Mouse (Mus musculus) MEL (cell line): ENCODE data around the gene Srsf6.

Experiments
- CTCF ChIP-seq, 3 experiments: IDR thresholded peaks in 2 of 3; conservative IDR thresholded peaks in 1 of 3; 2 replicates each; pipeline ENCODE4 v1.5.1; 2011 to 2012; ENCODE audit warnings: low read length in 3 of 3, low read depth in 2 of 3, mild to moderate bottlenecking in 2 of 3, improper control_type of control experiment in 1 of 3, inconsistent platforms in 1 of 3, mixed read lengths in 1 of 3, moderate library complexity in 1 of 3; ENCODE audit not compliant: control insufficient read depth in 1 of 3, insufficient read depth in 1 of 3, poor library complexity in 1 of 3, severe bottlenecking in 1 of 3
- E2F4 ChIP-seq: IDR thresholded peaks from 2 replicates; pipeline ENCODE4 v1.6.1; 2011; ENCODE audit warnings: low read depth, low read length, improper control_type of control experiment, borderline replicate concordance
- ELF1 ChIP-seq: IDR thresholded peaks from 2 replicates; pipeline ENCODE4 v1.6.1; 2014; ENCODE audit warnings: low read depth, mild to moderate bottlenecking, inconsistent platforms, low read length, improper control_type of control experiment, moderate library complexity
- EP300 ChIP-seq, 2 experiments: IDR thresholded peaks; 2 replicates each; pipeline ENCODE4 v1.6.1; 2011; ENCODE audit warnings: improper control_type of control experiment in 2 of 2, low read length in 2 of 2, low read depth in 1 of 2, mild to moderate bottlenecking in 1 of 2
- GABPA ChIP-seq: IDR thresholded peaks from 2 replicates; pipeline ENCODE4 v1.6.1; 2012; ENCODE audit warnings: low read depth, mild to moderate bottlenecking, inconsistent platforms, low read length, improper control_type of control experiment, moderate library complexity
- JUND ChIP-seq: IDR thresholded peaks from 2 replicates; pipeline ENCODE4 v1.6.1; 2011; ENCODE audit warnings: low read depth, mild to moderate bottlenecking, improper control_type of control experiment, low read length
- MAX ChIP-seq: IDR thresholded peaks from 2 replicates; pipeline ENCODE4 v1.6.1; 2011; ENCODE audit warnings: low read length, improper control_type of control experiment
- MEF2A ChIP-seq: IDR thresholded peaks from 2 replicates; pipeline ENCODE4 v1.6.1; 2014; ENCODE audit warnings: low read depth, mild to moderate bottlenecking, inconsistent platforms, low read length, improper control_type of control experiment; ENCODE audit not compliant: poor library complexity, insufficient replicate concordance, severe bottlenecking; ENCODE audit errors: extremely low read depth
- MYC ChIP-seq: IDR thresholded peaks from 2 replicates; pipeline ENCODE4 v1.6.1; 2011; ENCODE audit warnings: low read depth, mild to moderate bottlenecking, low read length, improper control_type of control experiment, moderate library complexity
- POLR2A ChIP-seq, 2 experiments: IDR thresholded peaks; 2 replicates each; pipeline ENCODE4 v1.6.1; 2011 to 2012; ENCODE audit warnings: low read length in 2 of 2, mild to moderate bottlenecking in 2 of 2, control low read depth in 1 of 2, improper control_type of control experiment in 1 of 2, low read depth in 1 of 2, moderate library complexity in 1 of 2; ENCODE audit not compliant: control insufficient read depth in 1 of 2, insufficient read depth in 1 of 2, poor library complexity in 1 of 2
- UBTF ChIP-seq: IDR thresholded peaks from 2 replicates; pipeline ENCODE4 v1.6.1; 2012; ENCODE audit warnings: low read depth, mild to moderate bottlenecking, inconsistent platforms, low read length, improper control_type of control experiment, moderate library complexity, borderline replicate concordance; ENCODE audit not compliant: insufficient read depth
- USF1 ChIP-seq: IDR thresholded peaks from 2 replicates; pipeline ENCODE4 v1.6.1; 2014; ENCODE audit warnings: low read depth, mild to moderate bottlenecking, inconsistent platforms, low read length, improper control_type of control experiment, moderate library complexity

DNA sequence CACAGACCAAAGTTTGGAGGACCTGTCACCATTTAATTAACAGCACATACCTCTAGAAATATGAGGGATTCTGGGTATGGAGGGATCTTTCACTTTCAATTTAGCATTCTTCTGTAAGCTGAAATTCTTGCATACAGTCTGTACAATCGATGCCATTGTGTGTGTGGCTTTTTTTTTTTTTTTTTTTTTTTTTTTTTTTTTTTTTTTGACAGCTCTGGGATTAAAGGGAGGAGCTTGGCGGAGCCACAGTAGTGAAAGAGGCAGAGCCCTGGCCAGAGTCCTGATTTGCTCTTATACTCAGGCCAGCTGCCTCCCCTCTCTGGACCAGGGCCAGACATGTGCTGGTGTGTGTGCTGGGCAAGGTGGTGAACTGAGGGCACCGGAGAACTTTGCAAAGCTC is 54.6 kb downstream of the Srsf6 start:
- no peak for TF ChIP-seq CTCF (IDR thresholded peaks at IDR 0.05 in 2 of 3, conservative IDR thresholded peaks at IDR 0.05 in 1 of 3; ENCODE audit: control insufficient read depth in 1 of 3, insufficient read depth in 1 of 3, low read depth in 2 of 3, low read length in 3 of 3, poor library complexity in 1 of 3, severe bottlenecking in 1 of 3)
- TF ChIP-seq MEF2A = no peak
- TF ChIP-seq GABPA = no peak
- no peak for TF ChIP-seq MAX
- TF ChIP-seq MYC = no peak
- TF ChIP-seq ELF1 = no peak
- TF ChIP-seq UBTF = no peak
- TF ChIP-seq POLR2A (IDR thresholded peaks at IDR 0.05; ENCODE audit: control insufficient read depth in 1 of 2, insufficient read depth in 1 of 2, low read depth in 1 of 2, low read length in 2 of 2, poor library complexity in 1 of 2) = no peak
- TF ChIP-seq JUND = no peak
- no peak for TF ChIP-seq E2F4
- TF ChIP-seq USF1 = no peak
- TF ChIP-seq EP300 (IDR thresholded peaks at IDR 0.05; ENCODE audit: low read depth in 1 of 2, low read length in 2 of 2) = no peak
